Mouse (Mus musculus): Measurements from ENCODE around the gene Tigar. TPM values are rescaled to one million over a fixed set of nuclear protein-coding genes. Genes with fewer than 3 reads are reported as not detected.

The Tigar gene
- polyA plus RNA-seq, 1 experiment: 7.3 TPM

DNA sequence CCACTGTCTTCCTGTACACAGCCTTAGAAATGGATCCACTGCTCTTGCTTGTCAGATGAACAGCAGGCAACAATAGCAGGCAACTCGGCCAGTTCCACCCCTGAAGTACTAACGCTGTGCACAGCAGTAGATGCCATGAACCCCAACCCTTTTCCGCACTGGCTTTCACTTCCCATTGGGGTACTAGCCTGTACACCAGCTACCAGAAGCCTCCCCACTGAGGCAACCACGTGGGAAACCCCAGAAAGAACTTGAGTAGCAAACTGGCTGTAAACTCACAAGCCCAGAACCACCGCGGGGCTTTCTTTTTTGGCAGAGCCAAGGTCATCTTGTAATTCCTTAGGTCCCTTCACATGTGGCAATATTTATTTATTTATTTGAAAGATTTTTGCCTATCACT is 27.5 kb downstream of the Tigar start:
- DNase-seq (ENCODE audit: low spot score): no peak

GRCm38 (mm10) chr6:127079867-127080731 is 29.3 kb downstream of the Tigar start:
- no peak for DNase-seq (ENCODE audit: low spot score)

- no peak for DNase-seq (ENCODE audit: low spot score)
Measured at GRCm38 (mm10) chr6:127072817-127073216, 36.5 kb downstream of the Tigar start, which contains the start of gene Fgf23. Gene Fgf23, plus strand, starts transcription at chr6:127072902.

- no peak for DNase-seq (ENCODE audit: low spot score)
Measured at GRCm38 (mm10) chr6:127064815-127065214, 44.5 kb downstream of the Tigar start.

- no peak for DNase-seq (ENCODE audit: low spot score)
Measured at GRCm38 (mm10) chr6:127063915-127064314, 45.4 kb downstream of the Tigar start.

DNA sequence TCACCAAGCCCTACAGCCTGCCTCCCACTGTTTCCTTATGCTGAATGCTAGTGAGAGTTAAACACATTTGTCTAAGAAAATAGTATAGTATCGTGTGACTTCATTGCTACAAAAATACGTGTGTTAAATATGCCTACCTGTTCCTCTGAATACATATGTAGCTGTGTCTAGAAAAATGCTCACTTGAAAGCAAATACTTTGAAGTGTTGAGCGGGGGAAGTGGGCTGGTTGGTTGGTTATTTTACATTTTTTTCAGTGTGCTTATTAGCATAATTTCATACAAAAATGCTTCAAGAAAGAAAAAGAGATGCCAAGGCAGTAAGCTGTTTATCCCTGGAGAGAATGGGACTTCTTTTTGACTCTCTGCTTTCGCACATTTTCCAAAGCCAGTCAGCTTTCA is 49.4 kb downstream of the Tigar start:
- no peak for DNase-seq (ENCODE audit: low spot score)

DNA sequence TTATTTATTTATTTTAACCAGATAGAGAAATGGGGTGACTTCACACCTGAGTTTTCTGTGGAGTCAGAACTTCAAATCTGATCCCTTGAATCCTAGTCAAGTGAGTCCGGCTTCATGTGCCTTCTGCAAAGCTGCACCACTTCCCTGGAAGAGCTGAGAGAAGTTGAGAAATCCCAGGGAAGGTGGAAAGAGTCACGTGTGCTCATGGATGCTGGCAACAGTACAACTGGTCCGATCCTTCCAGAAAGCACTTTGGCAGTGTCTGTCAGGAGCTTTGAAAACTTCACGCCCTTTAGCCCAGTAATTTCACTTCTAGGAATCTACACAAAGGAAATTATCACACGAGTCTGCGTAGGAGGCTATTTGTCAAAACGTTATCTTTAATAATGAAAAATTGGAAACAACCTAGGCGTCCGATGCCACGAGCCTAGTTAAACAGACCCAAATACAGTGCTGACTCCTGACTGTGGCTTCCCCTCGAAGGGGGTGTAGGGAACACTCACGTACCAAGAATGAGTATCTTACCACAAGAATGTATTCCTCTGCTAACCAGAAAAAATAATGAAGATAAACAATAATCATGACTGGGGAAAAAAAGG is 52.3 kb downstream of the Tigar start:
- DNase-seq (ENCODE audit: low spot score): no peak

DNA sequence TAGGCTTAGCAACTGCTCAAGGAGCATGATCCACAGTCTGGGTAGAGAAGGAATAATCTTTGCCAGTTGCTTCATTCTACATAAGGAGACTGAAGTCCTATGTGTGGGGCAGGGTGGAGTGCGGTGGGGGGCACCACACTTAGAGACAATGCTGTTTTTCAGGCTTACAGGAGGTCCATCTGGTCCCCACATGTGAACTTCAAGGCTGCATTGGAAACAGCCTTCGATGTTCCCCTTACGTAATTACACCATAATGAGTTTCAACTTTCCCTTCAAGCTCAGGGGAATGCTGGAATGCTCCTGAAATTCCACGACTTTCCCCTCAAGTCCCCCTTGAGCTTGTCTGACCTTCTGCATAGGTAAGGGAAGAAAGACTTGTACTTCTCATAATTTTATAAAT is 58.5 kb downstream of the Tigar start:
- DNase-seq (ENCODE audit: low spot score): no peak

- DNase-seq (ENCODE audit: low spot score): no peak
Measured at GRCm38 (mm10) chr6:127044909-127045308, 64.4 kb downstream of the Tigar start.

Other genes with a start within 250 kb of the Tigar start
- 0.03 and 0.06 TPM in 2 replicates for gene Dyrk4, start 187.7 kb downstream of the Tigar start, polyA plus RNA-seq (2012; rRNA removed)
- gene Rad51ap1, start 170.0 kb downstream of the Tigar start, polyA plus RNA-seq (2012; rRNA removed): 2.4 and 3.6 TPM in 2 replicates
- 14.3 and 15.9 TPM in 2 replicates for gene D6Wsu163e, start 169.6 kb downstream of the Tigar start, polyA plus RNA-seq (2012; rRNA removed)
- gene Fgf6, start 94.0 kb downstream of the Tigar start, polyA plus RNA-seq (2012; rRNA removed): not detected in 2 replicates
- not detected in 2 replicates for gene Fgf23, start 36.7 kb downstream of the Tigar start, polyA plus RNA-seq (2012; rRNA removed)
- gene Ccnd2, start 42.6 kb upstream of the Tigar start, polyA plus RNA-seq (2012; rRNA removed): 49.3 and 62.8 TPM in 2 replicates

Measured in urinary bladder, adult 2 months (tissue).